Mouse (Mus musculus) thymus, adult 2 months (tissue): ENCODE measurements around the gene Kat6b. TPM values are rescaled to one million over a fixed set of nuclear protein-coding genes. Genes with fewer than 3 reads are reported as not detected.

ENCODE experiments used
- DNase-seq: peaks from one replicate; pipeline ENCODE4 v3.0.0; 2021
- H3K27ac ChIP-seq: fragments of 200-500 bp; 2 replicates; pipeline ENCODE4 v1.5.1; 2012; ENCODE audit warnings: low read length, control low read depth; ENCODE audit not compliant: control insufficient read depth, insufficient read depth
- H3K27me3 ChIP-seq: fragments of 200-500 bp; 2 replicates; pipeline ENCODE4 v1.6.1; 2012; ENCODE audit warnings: mild to moderate bottlenecking, low read length, moderate library complexity, mixed read lengths; ENCODE audit not compliant: control insufficient read depth, insufficient read depth
- H3K36me3 ChIP-seq: fragments of 200-500 bp; 2 replicates; pipeline ENCODE4 v1.6.1; 2012; ENCODE audit warnings: mild to moderate bottlenecking, low read length, moderate library complexity; ENCODE audit not compliant: control insufficient read depth, insufficient read depth
- H3K4me1 ChIP-seq: fragments of 200-500 bp; replicated peaks from 2 replicates; pipeline ENCODE4 v1.6.1; 2012; ENCODE audit warnings: low read length; ENCODE audit not compliant: control insufficient read depth, insufficient read depth
- H3K4me3 ChIP-seq: fragments of 200-500 bp; 2 replicates; pipeline ENCODE4 v1.5.1; 2012; ENCODE audit warnings: mild to moderate bottlenecking, low read length, control low read depth, moderate library complexity; ENCODE audit not compliant: control insufficient read depth, insufficient read depth
- CTCF ChIP-seq: fragments of 200-500 bp; IDR thresholded peaks from 2 replicates; pipeline ENCODE4 v1.5.1; 2012; ENCODE audit warnings: mild to moderate bottlenecking, control low read depth, low read length, moderate library complexity, borderline replicate concordance; ENCODE audit not compliant: control insufficient read depth, poor library complexity, insufficient read depth; ENCODE audit errors: extremely low read depth
- POLR2A ChIP-seq: fragments of 200-500 bp; IDR thresholded peaks from 2 replicates; pipeline ENCODE4 v1.6.1; 2012; ENCODE audit warnings: mild to moderate bottlenecking, low read length, control low read depth, moderate library complexity; ENCODE audit not compliant: control insufficient read depth, poor library complexity, insufficient read depth; ENCODE audit errors: extremely low read depth
- WGBS: fragments of 180-500 bp; shearing (Covaris S2); methylation state at CpG from one replicate; pipeline ENCODE4 v1.1.7; 2018; 5-methylcytosine and 5-hydroxymethylcytosine counted together
- polyA plus RNA-seq: library from polyadenylated mRNA; depleted of rRNA; stranded (reverse); fragments of >200 nt; gene quantifications from 2 replicates; pipeline ENCODE4 v1.2.3, GENCODE M21; 2012

Gene Kat6b
- polyA plus RNA-seq, 1 experiment: 16.6 TPM

- no peak for DNase-seq
- WGBS: 92% methylated on average over 3 of the region's 3 CpGs
- no peaks in the 10 kb centered on the region for H3K27me3 ChIP-seq
- H3K4me3 ChIP-seq: no peak overlapping the region
- H3K27ac ChIP-seq: no peak overlapping the region
- no peaks in the 10 kb centered on the region for H3K4me1 ChIP-seq
- TF ChIP-seq POLR2A (no peak), CTCF (no peak)
- no peaks in the 10 kb centered on the region for H3K36me3 ChIP-seq
Observed at GRCm38 (mm10) chr14:21582301-21582700, 101.1 kb downstream of the Kat6b start.

- Histone ChIP-seq H3K27ac (no peak overlapping the region), H3K4me3 (no peak overlapping the region), H3K4me1 (no peaks in the 10 kb centered on the region), H3K27me3 (no peaks in the 10 kb centered on the region), H3K36me3 (no peaks in the 10 kb centered on the region)
- no peak for TF ChIP-seq CTCF
- no peak for TF ChIP-seq POLR2A
- no peak for DNase-seq
- 98% methylated on average over 6 of the region's 6 CpGs for WGBS
Observed at GRCm38 (mm10) chr14:21583051-21583450, 101.8 kb downstream of the Kat6b start.

- TF ChIP-seq POLR2A: no peak
- TF ChIP-seq CTCF: no peak
- Histone ChIP-seq H3K36me3 (no peaks in the 10 kb centered on the region), H3K4me3 (no peak overlapping the region), H3K4me1 (no peaks in the 10 kb centered on the region), H3K27me3 (no peaks in the 10 kb centered on the region), H3K27ac (no peak overlapping the region)
- no peak for DNase-seq
- WGBS: over 99% methylated on average over 5 of the region's 5 CpGs
Observed at GRCm38 (mm10) chr14:21583868-21584267, 102.6 kb downstream of the Kat6b start.

- 72% methylated on average over 6 of the region's 6 CpGs for WGBS
- no peak overlapping the region for H3K4me3 ChIP-seq
- DNase-seq: no peak
- H3K36me3 ChIP-seq: no peaks in the 10 kb centered on the region
- no peaks in the 10 kb centered on the region for H3K27me3 ChIP-seq
- H3K27ac ChIP-seq: no peak overlapping the region
- no peaks in the 10 kb centered on the region for H3K4me1 ChIP-seq
- TF ChIP-seq CTCF: no peak
- no peak for TF ChIP-seq POLR2A
Observed at GRCm38 (mm10) chr14:21584468-21585135, 103.4 kb downstream of the Kat6b start.

GRCm38 (mm10) chr14:21585491-21586251 lies 104.4 kb downstream of the Kat6b start:
- H3K4me1 ChIP-seq: no peaks in the 10 kb centered on the region
- H3K36me3 ChIP-seq: no peaks in the 10 kb centered on the region
- WGBS: 92% methylated on average over 8 of the region's 8 CpGs
- no peak overlapping the region for H3K27ac ChIP-seq
- H3K4me3 ChIP-seq: no peak overlapping the region
- no peaks in the 10 kb centered on the region for H3K27me3 ChIP-seq
- TF ChIP-seq CTCF (no peak), POLR2A (no peak)
- DNase-seq: no peak

GRCm38 (mm10) chr14:21586481-21587118 lies 105.4 kb downstream of the Kat6b start:
- Histone ChIP-seq H3K27me3 (no peaks in the 10 kb centered on the region), H3K4me1 (no peaks in the 10 kb centered on the region), H3K27ac (no peak overlapping the region), H3K4me3 (no peak overlapping the region), H3K36me3 (no peaks in the 10 kb centered on the region)
- 93% methylated on average over 4 of the region's 4 CpGs for WGBS
- TF ChIP-seq POLR2A (no peak), CTCF (no peak)
- no peak for DNase-seq

- Histone ChIP-seq H3K4me3 (no peak overlapping the region), H3K4me1 (no peaks in the 10 kb centered on the region), H3K27me3 (no peaks in the 10 kb centered on the region), H3K27ac (no peak overlapping the region), H3K36me3 (no peaks in the 10 kb centered on the region)
- WGBS: 93% methylated on average over 2 of the region's 2 CpGs
- TF ChIP-seq CTCF (no peak), POLR2A (no peak)
- no peak for DNase-seq
Observed at GRCm38 (mm10) chr14:21587931-21588330, 106.7 kb downstream of the Kat6b start.
